Mouse (Mus musculus): ENCODE measurements around the gene Them4. TPM values are rescaled to one million over a fixed set of nuclear protein-coding genes. Genes with fewer than 3 reads are reported as not detected.
A peak's percentile ranks its signal among the peaks of the same experiment; 100 is the strongest.

Gene Them4
- polyA plus RNA-seq, 1 experiment from 2014 or later: 18.5 TPM

DNA sequence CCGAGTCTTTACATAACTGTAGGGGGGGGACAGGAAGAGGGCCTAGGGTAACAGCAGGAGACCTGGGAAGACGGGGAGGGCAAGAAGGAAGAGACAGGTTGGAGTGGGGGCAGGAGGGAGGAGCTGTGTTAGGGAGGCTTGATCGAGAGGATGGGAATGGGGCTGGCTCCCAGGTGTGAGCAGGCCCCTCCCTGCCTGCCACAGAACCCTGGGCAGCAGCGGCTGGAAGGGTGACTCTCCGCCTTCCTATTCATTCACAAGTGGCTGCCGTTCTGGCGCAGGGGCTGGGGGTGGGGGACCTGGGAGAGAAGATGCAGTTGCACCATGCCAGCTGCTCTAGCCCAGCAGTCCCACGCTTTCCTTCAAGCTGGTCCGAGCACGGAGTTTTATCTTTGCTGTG lies 63.2 kb downstream of the Them4 start:
- Histone ChIP-seq H3K4me3 (ENCODE audit: low read length) (peak overlapping the region; percentile 44), H3K27me3 (replicated peaks; ENCODE audit: control insufficient read depth, insufficient read depth, low read length) (no peaks in the 10 kb centered on the region), H3K9me3 (ENCODE audit: control insufficient read depth, low read length) (no peaks in the 10 kb centered on the region), H3K36me3 (ENCODE audit: control insufficient read depth, insufficient read depth, low read length) (no peaks in the 10 kb centered on the region), H3K9ac (ENCODE audit: low read depth, low read length) (peak overlapping the region; percentile 50), H3K27ac (ENCODE audit: low read length) (peak overlapping the region; percentile 52), H3K4me2 (ENCODE audit: low read depth, low read length) (peak overlapping the region; percentile 53), H3K4me1 (ENCODE audit: control insufficient read depth, insufficient read depth, low read length) (peaks cover 30% of the 10 kb centered on the region)
- peak; percentile 55 for ATAC-seq
- 10% methylated on average over 10 of the region's 10 CpGs for WGBS

- Histone ChIP-seq H3K9me3 (ENCODE audit: control insufficient read depth, low read length) (no peaks in the 10 kb centered on the region), H3K4me2 (ENCODE audit: low read depth, low read length) (peak overlapping the region; percentile 53), H3K36me3 (ENCODE audit: control insufficient read depth, insufficient read depth, low read length) (no peaks in the 10 kb centered on the region), H3K27ac (ENCODE audit: low read length) (peak overlapping the region; percentile 52), H3K27me3 (replicated peaks; ENCODE audit: control insufficient read depth, insufficient read depth, low read length) (no peaks in the 10 kb centered on the region), H3K4me3 (ENCODE audit: low read length) (peak overlapping the region; percentile 44), H3K4me1 (ENCODE audit: control insufficient read depth, insufficient read depth, low read length) (peaks cover 30% of the 10 kb centered on the region), H3K9ac (ENCODE audit: low read depth, low read length) (peak overlapping the region; percentile 50)
- WGBS: 3% methylated on average over 5 of the region's 5 CpGs
- peak; percentile 50 for ATAC-seq
Observed at GRCm38 (mm10) chr3:94373597-94374011, 63.7 kb downstream of the Them4 start.

DNA sequence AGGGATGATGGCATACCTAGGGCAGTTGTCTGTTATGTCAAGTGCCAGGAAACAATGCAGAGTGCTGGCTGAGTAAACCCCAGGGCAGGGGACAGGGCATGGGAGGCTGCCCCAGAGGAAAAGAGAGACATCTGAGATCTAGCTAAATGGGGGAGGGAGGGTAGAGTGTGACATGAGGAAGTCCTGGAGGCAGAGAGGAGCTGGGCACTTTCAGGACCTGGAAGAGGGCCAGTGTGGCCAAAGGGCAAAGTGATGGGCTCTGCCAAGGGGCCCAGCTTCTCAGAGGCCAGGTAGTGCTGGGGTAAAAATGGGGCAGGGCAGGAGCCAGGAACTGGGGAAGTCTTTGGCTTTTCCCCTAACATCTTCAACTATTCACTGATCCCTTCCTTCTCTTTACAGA lies 64.7 kb downstream of the Them4 start:
- H3K27me3 ChIP-seq (replicated peaks; ENCODE audit: control insufficient read depth, insufficient read depth, low read length): no peaks in the 10 kb centered on the region
- no peak for ATAC-seq
- no peak overlapping the region for H3K4me3 ChIP-seq (ENCODE audit: low read length)
- H3K4me2 ChIP-seq (ENCODE audit: low read depth, low read length): no peak overlapping the region
- no peak overlapping the region for H3K27ac ChIP-seq (ENCODE audit: low read length)
- H3K36me3 ChIP-seq (ENCODE audit: control insufficient read depth, insufficient read depth, low read length): no peaks in the 10 kb centered on the region
- H3K9me3 ChIP-seq (ENCODE audit: control insufficient read depth, low read length): no peaks in the 10 kb centered on the region
- peaks cover 30% of the 10 kb centered on the region for H3K4me1 ChIP-seq (ENCODE audit: control insufficient read depth, insufficient read depth, low read length)
- H3K9ac ChIP-seq (ENCODE audit: low read depth, low read length): no peak overlapping the region

GRCm38 (mm10) chr3:94375146-94375545 lies 65.3 kb downstream of the Them4 start:
- Histone ChIP-seq H3K27ac (ENCODE audit: low read length) (no peak overlapping the region), H3K36me3 (ENCODE audit: control insufficient read depth, insufficient read depth, low read length) (no peaks in the 10 kb centered on the region), H3K4me2 (ENCODE audit: low read depth, low read length) (no peak overlapping the region), H3K27me3 (replicated peaks; ENCODE audit: control insufficient read depth, insufficient read depth, low read length) (no peaks in the 10 kb centered on the region), H3K4me1 (ENCODE audit: control insufficient read depth, insufficient read depth, low read length) (peaks cover 30% of the 10 kb centered on the region), H3K9ac (ENCODE audit: low read depth, low read length) (no peak overlapping the region), H3K9me3 (ENCODE audit: control insufficient read depth, low read length) (no peaks in the 10 kb centered on the region), H3K4me3 (ENCODE audit: low read length) (no peak overlapping the region)
- no peak for ATAC-seq
- 76% methylated on average over 2 of the region's 2 CpGs for WGBS

DNA sequence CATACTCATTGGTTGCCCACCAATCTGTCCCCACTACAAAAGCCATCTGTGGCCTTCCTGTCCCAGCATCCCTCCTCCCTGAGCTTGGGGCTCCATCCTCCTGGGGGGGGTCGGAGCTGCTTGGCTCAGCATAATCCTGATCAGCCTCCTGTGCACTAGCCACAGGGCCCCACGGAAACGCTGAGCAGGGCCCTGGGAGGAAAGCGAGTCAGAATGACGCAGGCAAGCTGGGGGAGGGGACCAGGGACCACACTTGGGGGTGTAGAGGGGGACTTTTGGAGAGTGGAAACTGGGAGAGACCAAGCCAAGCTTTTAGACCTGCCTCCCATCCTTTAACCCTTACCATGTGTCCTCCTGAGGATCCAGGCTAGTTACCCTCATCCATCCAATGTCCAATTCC lies 66.0 kb downstream of the Them4 start:
- H3K27ac ChIP-seq (ENCODE audit: low read length): no peak overlapping the region

DNA sequence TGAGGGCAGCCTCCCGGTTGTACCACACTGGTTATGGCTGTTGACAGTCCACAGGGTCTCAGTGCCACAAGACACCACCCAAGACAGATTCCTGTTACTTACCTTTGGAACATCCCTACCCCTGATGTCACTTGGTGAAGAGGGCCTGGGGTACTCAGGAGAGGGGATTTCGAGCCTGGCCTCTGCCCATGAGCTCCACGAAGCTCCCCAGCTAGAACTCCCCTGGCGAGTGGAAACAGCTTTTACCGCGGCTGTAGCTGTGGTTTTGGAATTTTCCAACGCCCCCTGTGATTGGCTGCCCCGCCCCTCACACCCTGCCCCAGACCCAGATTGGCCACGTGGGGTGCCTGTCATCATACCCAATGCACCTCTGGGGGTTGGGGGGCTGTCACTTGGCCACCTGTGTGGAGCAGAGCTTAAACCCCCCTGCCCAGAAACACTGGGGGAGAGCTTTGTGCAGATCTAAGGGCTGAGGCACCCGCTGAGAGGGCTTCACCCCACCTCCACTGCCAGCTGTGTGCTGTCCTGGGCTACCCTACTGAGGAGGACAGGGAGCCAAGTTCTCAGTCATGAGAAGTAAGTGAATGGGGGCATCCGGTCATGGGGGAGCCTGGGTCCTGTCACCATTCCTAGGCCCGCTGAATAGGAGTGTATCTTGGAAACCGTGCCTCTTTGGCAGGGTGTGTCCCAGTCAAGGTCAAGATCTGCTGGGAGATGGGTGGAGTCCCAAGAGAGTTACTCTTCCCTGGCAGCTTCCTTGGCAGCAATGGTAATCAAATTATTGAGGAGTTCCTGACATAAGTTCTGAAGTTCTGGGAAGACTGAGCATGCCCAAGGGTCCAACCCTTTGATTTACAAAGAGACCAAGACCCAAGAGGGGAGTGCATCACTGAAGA lies 67.4 kb downstream of the Them4 start:
- Histone ChIP-seq H3K4me2 (ENCODE audit: low read depth, low read length) (no peak overlapping the region), H3K27ac (ENCODE audit: low read length) (no peak overlapping the region), H3K36me3 (ENCODE audit: control insufficient read depth, insufficient read depth, low read length) (no peaks in the 10 kb centered on the region), H3K9ac (ENCODE audit: low read depth, low read length) (no peak overlapping the region), H3K4me3 (ENCODE audit: low read length) (no peak overlapping the region), H3K9me3 (ENCODE audit: control insufficient read depth, low read length) (no peaks in the 10 kb centered on the region), H3K27me3 (replicated peaks; ENCODE audit: control insufficient read depth, insufficient read depth, low read length) (no peaks in the 10 kb centered on the region), H3K4me1 (ENCODE audit: control insufficient read depth, insufficient read depth, low read length) (peaks cover 20% of the 10 kb centered on the region)
- 17% methylated on average over 13 of the region's 13 CpGs for WGBS
- no peak for ATAC-seq

More for the DNA sequence above, 66.0 kb downstream of the Them4 start:
- no peak for ATAC-seq
- no peaks in the 10 kb centered on the region for H3K9me3 ChIP-seq (ENCODE audit: control insufficient read depth, low read length)
- H3K36me3 ChIP-seq (ENCODE audit: control insufficient read depth, insufficient read depth, low read length): no peaks in the 10 kb centered on the region
- peaks cover 30% of the 10 kb centered on the region for H3K4me1 ChIP-seq (ENCODE audit: control insufficient read depth, insufficient read depth, low read length)
- H3K27me3 ChIP-seq (replicated peaks; ENCODE audit: control insufficient read depth, insufficient read depth, low read length): no peaks in the 10 kb centered on the region
- no peak overlapping the region for H3K4me3 ChIP-seq (ENCODE audit: low read length)
- H3K4me2 ChIP-seq (ENCODE audit: low read depth, low read length): no peak overlapping the region
- 69% methylated on average over 5 of the region's 5 CpGs for WGBS
- H3K9ac ChIP-seq (ENCODE audit: low read depth, low read length): no peak overlapping the region

DNA sequence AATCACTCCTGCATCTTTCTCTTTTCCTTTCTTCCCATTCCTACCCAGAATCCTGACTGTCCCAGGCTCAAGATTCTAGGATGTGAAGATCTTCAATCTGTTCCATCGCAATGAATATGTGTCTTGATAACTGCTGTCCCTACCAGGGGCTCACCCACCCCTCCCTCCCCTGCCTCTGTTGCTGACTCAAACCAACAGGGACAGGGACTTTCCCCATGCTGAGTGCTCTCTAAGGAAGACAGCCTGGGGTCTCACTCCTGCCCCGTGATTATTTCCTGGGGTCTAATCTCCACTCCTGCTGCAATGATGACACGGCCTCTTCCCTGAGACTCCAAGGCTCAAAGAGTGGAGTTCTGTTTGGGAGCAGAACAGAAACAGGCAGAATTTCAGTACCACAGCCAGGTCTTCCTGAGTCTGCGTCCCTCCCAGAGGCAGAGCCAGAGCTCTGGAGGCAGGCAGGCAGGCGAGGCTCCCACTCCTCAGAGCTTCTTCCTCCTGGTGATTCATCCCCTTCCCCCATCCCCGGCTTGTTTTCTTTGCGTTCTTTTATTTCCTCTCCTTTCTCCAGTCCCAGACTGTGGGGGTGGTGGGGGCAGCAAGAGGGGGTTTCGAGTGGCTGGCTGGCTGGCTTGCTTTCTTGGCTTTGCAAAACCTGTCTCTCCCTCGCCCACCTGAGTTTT lies 70.1 kb downstream of the Them4 start:
- Histone ChIP-seq H3K4me1 (ENCODE audit: control insufficient read depth, insufficient read depth, low read length) (peaks cover 5% of the 10 kb centered on the region; the same call in 1 of the 2 replicates), H3K27ac (ENCODE audit: low read length) (no peak overlapping the region), H3K4me3 (ENCODE audit: low read length) (no peak overlapping the region), H3K4me2 (ENCODE audit: low read depth, low read length) (no peak overlapping the region), H3K27me3 (replicated peaks; ENCODE audit: control insufficient read depth, insufficient read depth, low read length) (no peaks in the 10 kb centered on the region), H3K36me3 (ENCODE audit: control insufficient read depth, insufficient read depth, low read length) (no peaks in the 10 kb centered on the region), H3K9me3 (ENCODE audit: control insufficient read depth, low read length) (no peaks in the 10 kb centered on the region), H3K9ac (ENCODE audit: low read depth, low read length) (no peak overlapping the region)
- no peak for ATAC-seq
- 28% methylated on average over 9 of the region's 9 CpGs for WGBS

Other genes starting within 250 kb of the Them4 start
- not detected in 2 replicates for gene Gm10697, start 237.4 kb upstream of the Them4 start, polyA plus RNA-seq (2015; fragmentation: Nextera tagmentation; extraction: Ambion mirVana)
- not detected in 2 replicates for gene Gm10696, start 131.9 kb upstream of the Them4 start, polyA plus RNA-seq (2015; fragmentation: Nextera tagmentation; extraction: Ambion mirVana)
- gene Gm5286, start 113.4 kb upstream of the Them4 start, polyA plus RNA-seq (2015; fragmentation: Nextera tagmentation; extraction: Ambion mirVana): not detected in 2 replicates
- not detected in 2 replicates for gene Gm4778, start 46.1 kb upstream of the Them4 start, polyA plus RNA-seq (2015; fragmentation: Nextera tagmentation; extraction: Ambion mirVana)
- gene Them5, start 32.0 kb downstream of the Them4 start, polyA plus RNA-seq (2015; fragmentation: Nextera tagmentation; extraction: Ambion mirVana): 0.42 TPM in 1 of 2 replicates, not detected in the other
- 0.38 and 0.71 TPM in 2 replicates for gene C2cd4d, start 52.3 kb downstream of the Them4 start, polyA plus RNA-seq (2015; fragmentation: Nextera tagmentation; extraction: Ambion mirVana)
- gene Rorc, start 62.7 kb downstream of the Them4 start, polyA plus RNA-seq (2015; fragmentation: Nextera tagmentation; extraction: Ambion mirVana): 11.8 and 14.6 TPM in 2 replicates
- gene Lingo4, start 88.4 kb downstream of the Them4 start, polyA plus RNA-seq (2015; fragmentation: Nextera tagmentation; extraction: Ambion mirVana): 0.48 and 0.54 TPM in 2 replicates
- 9.0 and 10.3 TPM in 2 replicates for gene Tdrkh, start 103.2 kb downstream of the Them4 start, polyA plus RNA-seq (2015; fragmentation: Nextera tagmentation; extraction: Ambion mirVana)
- 68.1 and 77.6 TPM in 2 replicates for gene Mrpl9, start 133.2 kb downstream of the Them4 start, polyA plus RNA-seq (2015; fragmentation: Nextera tagmentation; extraction: Ambion mirVana)
- gene Oaz3, start 133.8 kb downstream of the Them4 start, polyA plus RNA-seq (2015; fragmentation: Nextera tagmentation; extraction: Ambion mirVana): 0.17 and 0.23 TPM in 2 replicates
- 18.8 and 24.1 TPM in 2 replicates for gene Celf3, start 168.2 kb downstream of the Them4 start, polyA plus RNA-seq (2015; fragmentation: Nextera tagmentation; extraction: Ambion mirVana)
- 5.4 TPM in 2 replicates for gene Riiad1, start 170.3 kb downstream of the Them4 start, polyA plus RNA-seq (2015; fragmentation: Nextera tagmentation; extraction: Ambion mirVana)

All from intestine, embryonic 16.5 days (tissue).